Mouse (Mus musculus) hindbrain, embryonic 13.5 days (tissue): Measurements from ENCODE around the gene 2900026A02Rik. TPM values are rescaled to one million over a fixed set of nuclear protein-coding genes. Genes with fewer than 3 reads are reported as not detected.
A peak's percentile ranks its signal among the peaks of the same experiment; 100 is the strongest.

Source experiments
- ATAC-seq: fragments of 200-750 bp; cut with Nextera tagmentation; 2 replicates; pipeline ENCODE4 v1.8.0; 2017; ENCODE audit warnings: moderate TSS enrichment; ENCODE audit not compliant: low FRiP score
- H3K27ac ChIP-seq: fragments of 300-500 bp; sonication (generic); 2 replicates; pipeline ENCODE4 v1.5.1; 2015; ENCODE audit warnings: inconsistent platforms, mild to moderate bottlenecking, moderate library complexity
- H3K27me3 ChIP-seq: fragments of 300-500 bp; sonication (generic); 2 replicates; pipeline ENCODE4 v1.6.1; 2015; ENCODE audit warnings: mild to moderate bottlenecking, inconsistent platforms
- H3K36me3 ChIP-seq: fragments of 300-500 bp; sonication (generic); 2 replicates; pipeline ENCODE4 v1.6.1; 2015; ENCODE audit warnings: mild to moderate bottlenecking, inconsistent platforms
- H3K4me1 ChIP-seq: fragments of 300-500 bp; sonication (generic); replicated peaks from 2 replicates; pipeline ENCODE4 v1.6.1; 2015; ENCODE audit warnings: inconsistent platforms
- H3K4me2 ChIP-seq: fragments of 300-500 bp; sonication (generic); 2 replicates; pipeline ENCODE4 v1.6.1; 2015; ENCODE audit warnings: inconsistent platforms, mild to moderate bottlenecking, moderate library complexity
- H3K4me3 ChIP-seq: fragments of 300-500 bp; sonication (generic); 2 replicates; pipeline ENCODE4 v1.5.1; 2015; ENCODE audit warnings: mild to moderate bottlenecking, inconsistent platforms
- H3K9ac ChIP-seq: fragments of 300-500 bp; sonication (generic); 2 replicates; pipeline ENCODE4 v1.6.1; 2015; ENCODE audit warnings: mild to moderate bottlenecking, inconsistent platforms
- H3K9me3 ChIP-seq: fragments of 300-500 bp; sonication (generic); 2 replicates; pipeline ENCODE4 v1.6.1; 2016; ENCODE audit warnings: inconsistent platforms
- WGBS: fragments of 180-500 bp; shearing (Covaris S2); methylation state at CpG from one replicate; pipeline ENCODE4 v1.1.7; 2015; 5-methylcytosine and 5-hydroxymethylcytosine counted together
- polyA plus RNA-seq: library from polyadenylated mRNA; unstranded; fragments of >200 nt; fragmentation: Nextera tagmentation; extraction: Ambion mirVana; gene quantifications from 2 replicates; pipeline ENCODE4 v1.2.1, GENCODE M21; 2015

Gene 2900026A02Rik
- polyA plus RNA-seq, 1 experiment from 2014 or later: 2.7 TPM

GRCm38 (mm10) chr5:113191901-113192300 is 29.1 kb downstream of the 2900026A02Rik start:
- H3K4me2 ChIP-seq: no peak overlapping the region
- 74% methylated on average over 14 of the region's 14 CpGs for WGBS
- H3K27me3 ChIP-seq: no peaks in the 10 kb centered on the region
- ATAC-seq: no peak
- no peak overlapping the region for H3K9ac ChIP-seq
- H3K9me3 ChIP-seq: no peaks in the 10 kb centered on the region
- no peak overlapping the region for H3K4me3 ChIP-seq
- peaks cover 16% of the 10 kb centered on the region for H3K4me1 ChIP-seq
- H3K27ac ChIP-seq: no peak overlapping the region
- H3K36me3 ChIP-seq: no peaks in the 10 kb centered on the region

DNA sequence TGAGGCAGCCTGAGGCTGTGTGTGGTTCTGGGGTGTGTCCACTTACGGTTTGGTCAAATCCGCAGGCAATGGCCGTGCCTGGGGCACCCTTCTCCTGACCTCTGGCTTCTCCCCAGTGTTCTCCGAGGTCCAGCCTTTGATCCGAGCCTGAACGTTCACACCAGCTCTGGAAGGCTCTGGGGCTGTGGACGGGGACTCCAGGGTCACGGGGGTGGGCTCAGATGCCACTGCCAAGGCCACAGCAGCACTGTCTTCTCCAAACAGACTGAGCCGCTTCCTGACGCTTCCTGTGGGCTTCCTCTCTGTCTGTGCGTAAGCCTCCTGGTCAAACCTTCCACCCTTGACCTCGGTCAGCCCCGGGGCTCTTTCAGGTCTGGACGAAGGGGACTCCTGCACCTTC is 30.5 kb downstream of the 2900026A02Rik start:
- Histone ChIP-seq H3K4me1 (peaks cover 16% of the 10 kb centered on the region), H3K9ac (0 out of 2 replicates have a peak overlapping the region, but pooled peaks have one; percentile 13), H3K4me2 (no peak overlapping the region), H3K9me3 (no peaks in the 10 kb centered on the region), H3K27ac (no peak overlapping the region), H3K27me3 (no peaks in the 10 kb centered on the region), H3K36me3 (no peaks in the 10 kb centered on the region), H3K4me3 (no peak overlapping the region)
- WGBS: 81% methylated on average over 14 of the region's 14 CpGs
- ATAC-seq: no peak

DNA sequence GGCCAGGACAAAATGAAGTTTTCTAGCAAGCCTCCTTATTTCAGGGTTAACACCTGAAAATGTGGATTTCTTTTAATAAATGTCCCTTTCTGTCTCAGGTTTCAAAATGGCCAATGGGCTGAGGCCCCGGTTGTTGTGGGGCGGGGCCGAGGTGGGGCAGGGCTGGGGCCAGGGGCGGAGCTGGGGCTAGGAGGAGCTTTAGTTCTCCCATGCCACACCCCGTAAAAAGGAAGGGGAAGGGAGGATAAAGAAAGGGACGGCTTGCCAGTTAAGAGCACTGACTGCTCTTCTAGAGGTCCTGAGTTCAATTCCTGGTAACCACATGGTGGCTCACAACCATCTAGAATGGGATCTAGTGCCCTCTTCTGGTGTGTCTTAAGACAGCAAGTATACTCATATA is 39.6 kb downstream of the 2900026A02Rik start:
- no peak overlapping the region for H3K4me3 ChIP-seq
- no peaks in the 10 kb centered on the region for H3K9me3 ChIP-seq
- H3K27me3 ChIP-seq: no peaks in the 10 kb centered on the region
- no peak overlapping the region for H3K4me2 ChIP-seq
- H3K4me1 ChIP-seq: peaks cover 16% of the 10 kb centered on the region
- 54% methylated on average over 6 of the region's 6 CpGs for WGBS
- no peak overlapping the region for H3K9ac ChIP-seq
- H3K36me3 ChIP-seq: peaks cover 3% of the 10 kb centered on the region; the same call in 1 of the 2 replicates
- no peak for ATAC-seq
- no peak overlapping the region for H3K27ac ChIP-seq

GRCm38 (mm10) chr5:113180755-113181154 is 40.3 kb downstream of the 2900026A02Rik start:
- H3K27me3 ChIP-seq: no peaks in the 10 kb centered on the region
- 87% methylated on average over 15 of the region's 15 CpGs for WGBS
- no peak overlapping the region for H3K4me3 ChIP-seq
- 0 out of 2 replicates have a peak overlapping the region, but pooled peaks have one; percentile 61 for H3K9ac ChIP-seq
- H3K27ac ChIP-seq: peak overlapping the region; percentile 77; the same call in 1 of the 2 replicates
- H3K4me1 ChIP-seq: peaks cover 16% of the 10 kb centered on the region
- no peak for ATAC-seq
- no peaks in the 10 kb centered on the region for H3K9me3 ChIP-seq
- H3K4me2 ChIP-seq: peak overlapping the region; percentile 49
- H3K36me3 ChIP-seq: peaks cover 3% of the 10 kb centered on the region; the same call in 1 of the 2 replicates

DNA sequence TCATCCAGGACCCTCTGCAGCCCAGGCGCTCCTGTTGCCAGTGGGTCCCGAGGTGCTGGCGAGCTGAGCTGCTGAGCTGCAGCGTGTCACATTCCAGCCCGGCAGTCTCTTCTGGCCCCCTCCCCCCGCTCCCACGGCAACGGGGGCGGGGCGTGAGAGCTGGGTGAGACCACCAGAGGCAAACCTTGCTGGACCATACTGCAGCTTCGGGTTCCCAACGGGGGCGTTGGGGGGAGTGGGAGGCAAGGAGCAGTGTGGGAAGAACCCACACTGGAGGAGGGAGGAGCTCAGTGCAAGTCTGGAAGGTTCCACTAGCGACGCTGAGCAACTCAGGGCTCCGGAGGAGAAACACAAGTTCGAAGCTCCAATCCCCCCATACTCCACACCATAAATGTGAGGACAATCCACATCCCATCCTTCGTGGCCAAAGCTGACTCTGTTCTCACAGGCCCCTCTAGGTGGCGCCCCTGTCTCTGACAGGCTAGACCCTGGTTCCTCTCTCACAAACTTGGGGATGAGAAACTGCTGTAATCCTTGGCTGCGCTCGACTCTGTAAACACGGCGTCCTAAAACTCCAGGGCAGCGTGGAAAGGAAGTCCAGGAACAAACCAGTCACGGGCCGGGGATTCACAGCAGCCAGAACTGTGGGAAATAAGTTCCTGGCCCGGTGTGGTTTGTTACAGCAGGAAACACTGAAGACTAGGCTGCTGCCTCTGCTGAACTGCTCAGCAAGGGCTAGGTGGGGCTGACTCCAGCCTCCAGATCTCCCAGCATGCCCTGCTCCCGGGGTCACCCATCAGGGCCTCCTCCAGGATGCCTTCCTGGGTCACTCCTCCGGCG is 41.0 kb downstream of the 2900026A02Rik start:
- Histone ChIP-seq H3K4me2 (peak overlapping the region; percentile 49), H3K4me1 (peaks cover 16% of the 10 kb centered on the region), H3K9ac (peak overlapping the region; percentile 61), H3K36me3 (peaks cover 3% of the 10 kb centered on the region; the same call in 1 of the 2 replicates), H3K4me3 (peak overlapping the region; percentile 25), H3K27ac (peak overlapping the region; percentile 77), H3K9me3 (no peaks in the 10 kb centered on the region), H3K27me3 (no peaks in the 10 kb centered on the region)
- peak; percentile 72 for ATAC-seq
- WGBS: 2% methylated on average over 30 of the region's 30 CpGs

DNA sequence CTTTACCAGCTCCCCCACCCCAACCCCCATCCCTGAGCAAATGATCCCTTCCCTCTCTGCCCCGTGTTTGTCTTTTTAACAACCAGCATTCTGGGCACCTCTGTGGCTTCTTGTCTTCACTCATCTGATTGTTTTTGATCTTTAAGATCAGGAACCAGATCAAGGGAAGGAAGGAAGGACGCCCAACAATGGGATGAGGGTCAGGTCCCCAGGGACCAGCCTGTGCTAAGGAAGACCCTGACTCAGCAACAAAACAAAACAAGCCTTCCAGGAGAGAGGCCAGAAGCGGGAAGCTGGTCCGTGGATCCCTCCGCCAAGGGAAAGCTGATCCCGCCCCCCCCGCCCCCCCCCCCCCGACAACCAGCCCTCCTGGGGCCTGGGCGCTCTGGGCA is 41.6 kb downstream of the 2900026A02Rik start:
- peak overlapping the region; percentile 77 for H3K27ac ChIP-seq
- H3K4me2 ChIP-seq: peak overlapping the region; percentile 49
- H3K27me3 ChIP-seq: no peaks in the 10 kb centered on the region
- peaks cover 16% of the 10 kb centered on the region for H3K4me1 ChIP-seq
- H3K4me3 ChIP-seq: peak overlapping the region; percentile 25
- H3K9ac ChIP-seq: peak overlapping the region; percentile 61
- 4% methylated on average over 6 of the region's 9 CpGs for WGBS
- H3K9me3 ChIP-seq: no peaks in the 10 kb centered on the region
- 0 out of 2 replicates have a peak, but pooled peaks have one; percentile 2 for ATAC-seq
- peaks cover 3% of the 10 kb centered on the region; the same call in 1 of the 2 replicates for H3K36me3 ChIP-seq

DNA sequence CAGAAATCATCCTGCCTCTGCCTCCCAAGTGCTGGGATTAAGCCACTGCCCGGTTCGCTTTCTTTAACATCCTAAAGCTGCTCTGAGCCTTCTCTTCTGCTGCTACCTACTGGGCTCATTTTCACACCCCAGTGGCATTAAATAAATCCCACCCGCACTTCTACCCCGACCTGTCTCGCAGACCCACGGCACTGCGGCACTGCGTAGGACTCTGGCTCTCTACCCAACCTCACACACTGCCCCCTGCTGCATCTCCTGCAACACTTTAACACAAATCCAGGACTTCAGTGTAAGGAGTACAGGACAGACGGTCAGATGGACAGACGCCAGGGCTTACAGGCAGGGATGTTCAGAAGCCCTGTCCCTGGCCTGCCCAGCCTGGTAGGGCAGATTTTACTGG is 45.1 kb downstream of the 2900026A02Rik start:
- Histone ChIP-seq H3K9ac (no peak overlapping the region), H3K4me1 (peaks cover 16% of the 10 kb centered on the region), H3K4me2 (no peak overlapping the region), H3K4me3 (no peak overlapping the region), H3K27ac (no peak overlapping the region), H3K36me3 (no peaks in the 10 kb centered on the region), H3K9me3 (no peaks in the 10 kb centered on the region), H3K27me3 (no peaks in the 10 kb centered on the region)
- 93% methylated on average over 10 of the region's 10 CpGs for WGBS
- no peak for ATAC-seq

- ATAC-seq: no peak
- no peaks in the 10 kb centered on the region for H3K36me3 ChIP-seq
- H3K27ac ChIP-seq: no peak overlapping the region
- WGBS: 50% methylated on average over 24 of the region's 24 CpGs
- no peak overlapping the region for H3K4me3 ChIP-seq
- peaks cover 10% of the 10 kb centered on the region for H3K4me1 ChIP-seq
- H3K9me3 ChIP-seq: no peaks in the 10 kb centered on the region
- H3K4me2 ChIP-seq: no peak overlapping the region
- no peak overlapping the region for H3K9ac ChIP-seq
- H3K27me3 ChIP-seq: no peaks in the 10 kb centered on the region
Observed at GRCm38 (mm10) chr5:113174916-113175692, 45.9 kb downstream of the 2900026A02Rik start.

DNA sequence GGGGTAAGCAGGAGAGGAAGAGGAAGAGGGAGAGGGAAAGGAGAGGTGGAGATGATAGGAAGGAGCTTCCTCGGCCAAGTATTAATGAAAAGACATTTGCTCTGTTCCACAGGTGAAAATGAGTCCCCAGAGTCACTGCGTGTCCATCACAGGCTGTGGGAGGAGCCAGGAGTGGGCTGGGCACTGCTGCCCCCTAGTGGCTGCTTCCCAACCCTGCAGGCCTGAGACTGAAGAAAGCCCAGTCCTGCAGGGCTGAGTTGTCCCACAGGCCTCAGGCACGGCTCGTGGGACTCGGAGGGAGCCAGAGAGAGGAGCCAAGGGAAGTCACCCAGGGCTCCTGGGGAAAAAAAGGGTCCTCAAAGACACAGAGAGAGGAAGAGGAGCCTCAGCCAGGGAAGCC is 47.7 kb downstream of the 2900026A02Rik start:
- no peak overlapping the region for H3K4me3 ChIP-seq
- H3K36me3 ChIP-seq: no peaks in the 10 kb centered on the region
- H3K4me2 ChIP-seq: no peak overlapping the region
- no peaks in the 10 kb centered on the region for H3K27me3 ChIP-seq
- WGBS: 28% methylated on average over 5 of the region's 5 CpGs
- no peaks in the 10 kb centered on the region; the same call in 1 of the 2 replicates for H3K4me1 ChIP-seq
- H3K27ac ChIP-seq: no peak overlapping the region
- no peak for ATAC-seq
- no peaks in the 10 kb centered on the region for H3K9me3 ChIP-seq
- no peak overlapping the region for H3K9ac ChIP-seq

GRCm38 (mm10) chr5:113171968-113172578 is 49.0 kb downstream of the 2900026A02Rik start:
- 88% methylated on average over 10 of the region's 10 CpGs for WGBS
- Histone ChIP-seq H3K36me3 (no peaks in the 10 kb centered on the region), H3K9ac (no peak overlapping the region), H3K4me3 (no peak overlapping the region), H3K27me3 (no peaks in the 10 kb centered on the region), H3K9me3 (no peaks in the 10 kb centered on the region), H3K4me1 (no peaks in the 10 kb centered on the region; the same call in 1 of the 2 replicates), H3K4me2 (no peak overlapping the region), H3K27ac (no peak overlapping the region)
- no peak for ATAC-seq

GRCm38 (mm10) chr5:113170064-113170754 is 50.8 kb downstream of the 2900026A02Rik start:
- H3K9me3 ChIP-seq: no peaks in the 10 kb centered on the region
- no peaks in the 10 kb centered on the region for H3K36me3 ChIP-seq
- H3K4me2 ChIP-seq: no peak overlapping the region
- H3K4me1 ChIP-seq: peaks cover 4% of the 10 kb centered on the region
- no peak overlapping the region for H3K4me3 ChIP-seq
- no peak overlapping the region for H3K27ac ChIP-seq
- H3K9ac ChIP-seq: no peak overlapping the region
- ATAC-seq: no peak
- H3K27me3 ChIP-seq: no peaks in the 10 kb centered on the region
- WGBS: 95% methylated on average over 11 of the region's 11 CpGs
